Mouse (Mus musculus): ENCODE data around the gene Otor.

- TF ChIP-seq E2F4 (IDR thresholded peaks at IDR 0.05; ENCODE audit: insufficient read depth) (no peak), CEBPB (IDR thresholded peaks at IDR 0.05; ENCODE audit: insufficient read depth, poor library complexity, severe bottlenecking) (no peak), POLR2A (IDR thresholded peaks at IDR 0.05; ENCODE audit: insufficient read length, low read depth) (no peak), TCF12 (IDR thresholded peaks at IDR 0.05; ENCODE audit: insufficient read depth, poor library complexity, severe bottlenecking) (no peak), MAX (IDR thresholded peaks at IDR 0.05; ENCODE audit: low read depth) (no peak), USF1 (IDR thresholded peaks at IDR 0.05; ENCODE audit: low read depth) (no peak), MYOD1 (IDR thresholded peaks at IDR 0.05; ENCODE audit: control insufficient read depth in 1 of 3, insufficient read length in 2 of 3, low read depth in 2 of 3) (no peak), MYOG (IDR thresholded peaks at IDR 0.05; ENCODE audit: control insufficient read depth in 1 of 3, insufficient read depth in 1 of 3, insufficient read length in 2 of 3, low read depth in 2 of 3) (no peak), REST (IDR thresholded peaks at IDR 0.05; ENCODE audit: insufficient read depth, insufficient read length) (no peak), SRF (IDR thresholded peaks at IDR 0.05; ENCODE audit: control insufficient read depth, insufficient read length, low read depth) (no peak), TCF3 (IDR thresholded peaks at IDR 0.05; ENCODE audit: insufficient read length, low read depth) (no peak), POLR2AphosphoS2 (IDR thresholded peaks at IDR 0.05; ENCODE audit: insufficient read length, low read depth) (no peak)
Measured at GRCm38 (mm10) chr2:143032378-143033255, 45.7 kb upstream of the Otor start.

All from myocyte (in vitro differentiated cells).